Mouse (Mus musculus) lung, adult 18-20 months (tissue): ENCODE measurements around the gene Hes2.
A peak's percentile ranks its signal among the peaks of the same experiment; 100 is the strongest.

Source experiments
- DNase-seq, 2 experiments: peaks; one replicate each; pipeline ENCODE4 v3.0.0; 2022; ENCODE audit warnings: mixed read lengths in 2 of 2

Gene Hes2

GRCm38 (mm10) chr4:152131809-152132771 is 26.6 kb upstream of the Hes2 start:
- DNase-seq, result peak in 1 of 2 experiments; percentile 61

- DNase-seq, result no peak
These were observed 25.9 kb upstream of the Hes2 start for GRCm38 (mm10) chr4:152132772-152133169.

DNA sequence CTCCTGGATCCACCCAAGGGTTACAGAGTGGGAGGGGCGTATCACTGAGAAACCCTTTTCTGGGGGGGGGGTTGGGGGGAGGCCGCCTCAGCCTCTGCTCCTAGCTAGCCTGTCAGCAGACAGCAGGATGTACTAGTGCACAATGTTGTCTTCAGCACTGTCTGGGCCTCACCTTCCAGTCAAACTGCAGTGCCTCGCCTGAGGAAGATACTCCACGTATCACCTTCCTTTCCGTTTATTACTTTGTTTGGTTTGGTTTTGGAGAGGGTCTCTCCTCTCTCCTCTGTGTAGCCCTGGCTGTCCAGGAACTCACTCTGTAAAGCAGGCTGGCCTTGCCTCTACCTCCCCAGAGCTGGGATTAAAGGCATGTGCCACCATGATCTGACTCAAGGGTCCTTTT is 25.5 kb upstream of the Hes2 start:
- no peak for DNase-seq

DNA sequence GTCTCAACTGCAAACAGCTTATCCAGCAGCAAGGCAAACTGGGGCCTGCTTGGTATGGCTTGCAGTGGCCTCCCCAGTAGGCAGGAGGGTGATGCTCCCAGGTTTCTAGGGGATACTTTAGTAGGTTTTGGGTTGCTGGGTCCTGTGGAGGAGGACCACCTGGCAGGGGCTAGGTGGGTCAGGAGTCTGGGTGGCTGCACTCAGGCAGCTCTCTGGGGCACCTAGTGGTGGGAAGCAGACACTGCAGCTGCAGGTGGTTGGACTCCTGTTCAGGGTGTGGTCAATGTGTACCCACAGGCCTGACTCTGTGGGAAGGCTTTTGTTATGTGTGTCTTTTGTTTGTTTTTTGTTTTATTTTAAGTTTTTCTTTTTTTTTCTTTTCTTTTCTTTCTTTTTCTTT is 24.2 kb upstream of the Hes2 start:
- peak; percentile 60 to 67 for DNase-seq

GRCm38 (mm10) chr4:152135363-152135762 is 23.3 kb upstream of the Hes2 start:
- DNase-seq, result no peak

DNA sequence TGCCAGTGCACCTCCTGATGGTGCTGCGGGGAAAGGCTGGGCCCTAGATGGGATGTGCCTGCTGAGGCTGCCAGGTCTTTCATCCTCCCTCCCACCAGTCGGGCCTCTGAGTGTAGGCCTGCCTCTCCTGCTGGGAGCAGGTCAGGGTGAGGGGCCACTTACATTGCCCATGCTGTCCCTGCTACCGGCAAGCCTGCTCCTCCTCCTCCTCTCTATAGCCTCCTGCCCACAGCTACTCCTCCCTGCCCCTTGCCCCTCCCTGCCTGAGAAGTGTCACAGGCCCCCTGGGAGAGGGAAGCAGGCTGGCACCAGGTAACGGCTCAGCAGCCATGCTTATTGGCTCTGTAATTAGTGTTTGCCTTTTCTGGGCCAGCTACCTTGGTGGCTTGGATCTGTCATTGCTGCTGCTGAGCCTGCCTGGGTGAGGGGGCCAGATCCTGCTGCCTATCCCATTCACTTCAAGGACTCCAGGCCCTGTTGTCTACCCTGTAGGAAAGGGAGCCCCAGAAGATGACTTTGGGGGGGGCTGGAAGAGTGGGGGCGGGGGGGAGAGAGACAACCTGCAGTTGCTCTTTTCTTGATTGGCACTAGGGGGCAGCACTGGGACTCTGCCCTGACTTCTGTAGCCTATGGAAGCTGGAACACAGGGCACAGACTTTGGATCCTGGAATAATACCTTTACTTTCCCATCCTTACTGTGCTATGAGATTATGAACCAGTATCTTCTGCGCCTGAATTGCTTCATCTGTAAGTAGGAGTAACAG is 22.4 kb upstream of the Hes2 start:
- DNase-seq, result no peak

DNA sequence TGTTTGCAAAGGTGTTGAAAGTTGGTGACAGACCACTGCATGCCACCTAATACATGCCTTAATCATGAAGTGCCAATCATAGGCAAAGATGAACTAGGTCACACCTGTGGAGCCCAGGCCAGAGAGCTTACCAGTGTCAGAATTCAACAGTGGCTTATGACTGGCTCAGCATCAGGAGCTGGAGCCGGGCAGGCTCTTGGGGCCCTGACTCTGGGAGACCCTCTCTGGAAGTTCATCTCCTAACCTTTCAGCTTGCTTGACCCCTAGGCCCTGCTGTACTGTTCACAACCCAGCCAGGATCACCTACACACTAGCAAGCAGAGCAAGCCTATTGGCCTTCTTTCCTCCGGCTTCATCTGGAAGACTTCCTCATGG is 21.8 kb upstream of the Hes2 start:
- DNase-seq, result no peak

DNA sequence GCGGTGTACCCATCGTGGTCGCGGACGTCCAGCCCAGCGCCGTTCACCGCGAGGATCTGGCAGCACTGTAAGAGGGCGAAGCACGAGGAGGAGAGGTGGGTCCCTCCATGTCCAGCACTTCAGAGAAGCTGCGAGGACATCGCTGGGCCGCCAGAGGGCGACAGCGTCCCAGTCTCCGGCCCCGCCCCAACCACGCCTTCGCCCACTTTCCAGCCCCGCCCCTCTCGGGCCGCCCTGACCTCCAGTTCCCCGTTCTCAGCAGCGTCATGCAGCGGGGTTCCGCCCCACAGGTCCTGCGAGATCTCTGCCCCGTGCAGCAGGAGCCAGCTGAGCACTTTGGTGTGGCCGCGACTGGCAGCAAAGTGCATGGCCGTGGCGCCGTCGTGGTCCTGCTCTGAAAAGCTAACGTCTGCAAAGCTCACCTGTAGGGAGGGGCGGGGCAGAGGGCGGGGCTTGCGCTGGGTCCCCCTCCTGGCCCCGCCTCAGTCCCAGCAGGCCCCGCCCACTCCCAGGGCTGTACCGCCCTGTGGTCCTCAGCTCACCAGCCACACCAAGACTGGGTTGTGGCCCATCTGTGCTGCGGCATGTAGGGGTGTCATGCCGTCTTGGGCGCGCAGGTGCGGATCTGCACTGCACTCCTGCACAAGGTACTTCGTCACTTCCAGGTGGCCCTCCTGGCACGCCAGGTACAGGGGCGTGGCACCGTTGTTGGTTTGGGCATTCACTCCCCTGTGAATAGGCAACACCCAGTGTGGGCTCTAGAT is 20.0 kb upstream of the Hes2 start:
- DNase-seq, result peak; percentile 88 to 89

DNA sequence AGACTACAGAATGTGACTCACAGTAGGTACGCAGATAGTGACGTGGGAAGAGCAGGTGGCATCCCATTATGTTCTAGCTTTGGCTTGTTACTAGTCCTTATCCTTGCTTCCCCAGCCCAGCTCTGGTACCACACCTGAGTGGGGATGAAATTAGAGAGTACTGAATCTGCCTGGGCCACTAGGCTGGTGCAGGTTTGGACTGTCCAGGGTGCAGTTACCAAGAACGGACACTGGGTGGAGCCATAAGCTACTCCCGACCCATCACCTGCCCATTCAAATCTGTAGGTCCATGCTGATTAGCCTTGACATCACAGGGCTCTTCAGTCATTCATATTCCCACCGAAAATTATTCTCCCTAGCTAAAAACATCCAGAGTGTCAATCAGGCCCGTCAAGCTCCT is 18.2 kb upstream of the Hes2 start:
- DNase-seq, result peak; percentile 55 to 58

DNA sequence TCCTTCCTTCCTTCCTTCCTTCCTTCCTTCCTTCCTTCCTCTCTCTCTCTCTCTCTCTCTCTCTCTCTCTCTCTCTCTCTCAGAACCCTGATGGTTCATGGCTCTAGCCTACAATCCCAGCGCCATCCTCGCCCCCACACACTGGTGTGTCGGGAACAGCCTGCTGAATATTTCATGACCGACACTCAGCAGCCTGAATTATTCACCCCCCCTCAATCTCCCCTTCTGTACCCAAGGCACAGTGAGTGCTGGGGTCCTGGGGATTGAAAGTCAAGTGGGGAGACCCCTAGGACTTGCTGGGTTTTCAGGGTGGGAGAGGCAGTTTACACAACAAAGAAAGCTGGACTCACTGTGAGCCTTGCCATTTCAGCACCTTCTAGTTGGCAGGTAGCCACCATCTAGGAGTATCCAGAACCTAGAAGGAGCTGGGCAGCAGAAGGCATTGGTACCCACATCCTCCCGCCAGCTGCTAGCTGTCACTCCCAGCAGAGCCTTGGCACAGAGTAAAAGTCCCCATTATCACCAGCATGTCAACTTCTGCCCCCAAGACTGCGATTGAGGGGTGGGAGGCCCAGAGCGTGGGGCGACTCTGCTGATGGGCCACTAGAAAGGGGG is 17.0 kb upstream of the Hes2 start:
- no peak for DNase-seq

DNA sequence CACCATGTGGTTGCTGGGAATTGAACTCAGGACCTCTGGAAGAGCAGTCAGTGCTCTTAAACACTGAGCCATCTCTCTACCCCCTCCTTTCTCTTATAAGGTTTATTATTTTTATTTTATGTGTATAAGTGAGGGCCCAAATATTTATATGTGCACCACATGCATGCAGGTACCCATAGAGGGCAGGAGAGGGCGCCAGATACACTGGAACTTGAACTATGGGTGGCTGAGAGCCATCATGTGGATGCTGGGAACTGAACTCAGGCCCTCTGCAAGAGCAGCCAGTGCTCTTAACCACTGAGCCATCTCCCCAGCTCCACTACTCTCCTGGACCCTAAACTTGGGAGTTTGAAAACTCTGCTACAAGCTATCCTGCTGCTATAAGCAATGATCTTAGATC is 15.0 kb upstream of the Hes2 start:
- no peak for DNase-seq

DNA sequence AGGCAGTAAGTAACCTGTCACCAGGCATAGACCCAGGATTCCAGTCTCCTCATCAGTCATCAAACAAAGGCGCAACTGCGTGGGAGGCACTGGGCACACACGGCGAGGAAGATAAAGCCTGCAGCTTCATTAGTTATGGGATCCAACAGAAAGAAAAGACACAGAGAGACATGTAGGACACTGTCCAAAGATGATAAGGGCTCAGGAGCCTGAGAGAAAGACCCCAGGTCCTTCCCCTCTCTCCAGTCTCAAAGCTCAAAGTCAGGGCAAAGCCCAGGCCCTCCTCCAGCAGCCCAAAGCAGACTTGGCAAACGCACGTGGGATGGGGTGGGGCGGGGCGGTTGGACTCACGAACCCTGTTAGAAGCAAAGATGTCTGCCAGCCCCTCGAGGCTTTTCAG is 13.2 kb upstream of the Hes2 start:
- no peak for DNase-seq

DNA sequence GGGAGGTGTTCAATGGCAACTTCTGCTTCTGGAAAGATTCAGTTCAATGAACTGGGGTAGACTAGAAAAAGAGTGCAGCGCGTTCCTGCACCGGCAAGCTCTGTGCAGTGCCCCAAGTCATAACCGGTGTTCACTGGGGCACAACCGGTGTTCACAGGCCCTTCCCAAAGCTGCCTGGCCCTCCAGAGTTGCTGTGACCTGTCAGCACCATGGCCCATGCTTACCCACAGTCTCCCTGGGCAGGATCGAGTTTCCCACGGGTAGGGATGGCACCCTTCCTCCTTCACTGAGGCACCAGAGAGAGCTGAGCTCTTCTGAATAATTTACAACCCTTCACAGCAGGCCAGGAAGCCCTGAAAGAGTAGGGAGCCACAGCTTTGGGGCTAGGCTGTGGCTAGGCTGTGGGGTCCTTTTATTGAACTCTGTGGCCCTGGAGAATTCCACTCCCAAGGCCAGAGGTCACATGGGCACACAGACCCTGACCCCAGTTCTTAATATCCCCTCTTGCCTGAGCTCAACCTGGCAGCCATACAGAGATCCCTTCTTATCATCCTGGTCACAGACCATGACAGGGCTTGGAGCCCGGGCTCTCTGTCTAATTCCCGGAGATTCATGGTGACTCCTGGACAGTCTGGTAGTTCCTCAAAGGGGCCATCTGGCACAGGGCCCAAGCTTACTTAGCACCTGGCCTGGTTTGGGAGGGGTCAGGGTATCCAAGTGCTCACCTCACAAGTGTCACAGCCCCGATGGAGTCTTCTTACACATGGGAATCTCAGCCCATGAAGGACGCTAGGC is 12.4 kb upstream of the Hes2 start:
- DNase-seq, result no peak

DNA sequence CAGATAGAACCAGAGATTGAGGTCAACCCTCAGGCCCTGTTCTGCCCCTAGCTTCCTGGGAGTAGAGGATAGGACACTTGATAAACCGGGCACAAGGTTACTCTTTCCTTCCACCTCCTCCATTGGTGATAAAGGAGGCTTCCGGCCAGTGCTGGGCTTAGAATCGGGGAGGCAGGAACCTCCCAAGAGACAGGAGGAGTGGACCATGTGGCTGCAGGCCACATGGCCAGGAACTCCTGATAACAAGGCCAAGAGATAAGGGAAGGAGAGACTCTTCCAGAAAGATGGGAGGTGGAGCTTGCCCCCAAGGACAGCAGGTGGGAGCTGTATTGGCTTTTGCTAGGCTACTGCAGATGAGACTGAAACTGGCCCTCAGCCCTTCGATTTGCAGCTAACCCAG is 8.1 kb upstream of the Hes2 start:
- DNase-seq, result no peak

- DNase-seq, result no peak
These were observed 7.2 kb upstream of the Hes2 start for GRCm38 (mm10) chr4:152151451-152151965.

GRCm38 (mm10) chr4:152151966-152152544 is 6.6 kb upstream of the Hes2 start, which contains the start of gene Espn:
TSS of gene Espn (minus strand) at chr4:152152371.
- peak; percentile 75 to 80 for DNase-seq

GRCm38 (mm10) chr4:152153771-152154177 is 4.9 kb upstream of the Hes2 start:
- peak; percentile 89 to 92 for DNase-seq

DNA sequence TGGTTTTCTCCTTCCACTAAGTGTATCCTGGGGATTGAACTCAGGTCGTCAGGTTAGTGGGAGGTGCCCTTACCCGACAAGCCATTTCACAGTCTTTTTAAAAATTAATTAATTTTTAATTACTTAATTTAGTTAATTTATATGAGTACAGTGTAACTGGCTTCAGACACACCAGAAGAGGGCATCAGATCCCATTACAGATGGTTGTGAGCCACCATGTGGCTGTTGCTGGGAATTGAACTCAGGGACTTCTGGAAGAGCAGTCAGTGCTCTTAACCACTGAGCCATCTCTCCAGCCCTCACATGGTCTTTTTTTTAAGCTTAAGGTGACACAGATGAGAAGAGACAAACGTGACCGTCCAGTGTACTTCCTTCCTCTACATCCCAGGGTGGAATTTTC is 3.6 kb upstream of the Hes2 start:
- no peak for DNase-seq

DNA sequence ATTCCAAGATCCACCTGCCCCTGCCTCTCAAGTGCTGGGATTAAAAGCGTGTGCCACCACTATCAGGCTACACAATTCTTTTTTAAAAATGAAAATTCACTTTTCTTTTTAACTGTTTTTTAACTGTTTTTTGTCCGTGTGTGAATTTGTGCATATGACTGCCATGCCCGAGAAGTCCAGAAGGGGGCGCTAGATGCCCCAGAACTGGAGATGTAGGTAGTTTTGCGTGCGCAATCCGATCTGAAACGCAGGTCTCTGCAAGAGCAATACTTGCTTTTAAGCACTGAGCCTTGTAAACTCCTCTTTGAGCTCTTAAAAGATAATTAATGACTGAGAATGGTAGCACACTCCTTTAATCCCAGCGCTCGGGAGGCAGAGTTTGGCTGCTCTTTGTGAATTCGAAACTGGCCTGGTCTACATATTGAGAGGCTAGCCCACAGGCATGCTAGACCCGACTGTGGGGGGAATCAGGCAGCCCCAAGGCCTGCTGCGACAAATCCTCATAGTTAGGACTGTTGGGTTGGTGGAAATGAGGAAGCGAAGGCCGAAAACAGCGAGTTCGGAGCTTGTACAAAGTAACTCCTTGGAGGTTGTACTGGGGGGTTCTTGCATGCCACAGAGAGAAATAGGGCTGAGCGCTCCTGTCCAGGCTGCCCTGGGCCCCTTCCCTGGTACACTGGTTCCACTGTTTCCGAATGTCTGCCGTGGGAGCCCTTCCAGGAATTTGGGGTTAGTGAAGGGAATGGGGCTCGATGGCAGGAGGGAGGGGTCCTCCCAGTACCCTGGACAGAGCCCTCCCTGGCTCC is 685 bp upstream of the Hes2 start:
- peak in 1 of 2 experiments; percentile 54 for DNase-seq

DNA sequence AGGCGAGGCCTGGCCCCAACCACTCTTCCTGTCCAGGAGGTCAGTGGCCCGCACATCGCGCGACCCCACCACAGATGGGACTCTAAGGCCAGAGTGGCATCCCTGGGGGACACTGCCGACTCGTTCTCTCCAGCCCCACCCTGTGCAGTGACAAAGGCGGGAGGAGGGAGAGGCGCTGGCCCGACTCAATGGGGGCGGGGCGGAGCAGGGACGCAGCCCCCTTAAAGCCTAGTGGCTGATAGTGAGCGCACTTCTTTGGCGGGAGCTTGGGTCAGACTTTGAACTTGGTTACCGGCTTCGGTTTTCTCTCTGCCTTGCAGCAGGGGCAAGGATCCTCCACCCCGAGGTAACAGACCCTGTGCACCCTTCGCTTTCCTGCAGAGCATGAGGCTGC is 615 bp downstream of the Hes2 start:
- DNase-seq, result no peak
